In the genomic region with DNA sequence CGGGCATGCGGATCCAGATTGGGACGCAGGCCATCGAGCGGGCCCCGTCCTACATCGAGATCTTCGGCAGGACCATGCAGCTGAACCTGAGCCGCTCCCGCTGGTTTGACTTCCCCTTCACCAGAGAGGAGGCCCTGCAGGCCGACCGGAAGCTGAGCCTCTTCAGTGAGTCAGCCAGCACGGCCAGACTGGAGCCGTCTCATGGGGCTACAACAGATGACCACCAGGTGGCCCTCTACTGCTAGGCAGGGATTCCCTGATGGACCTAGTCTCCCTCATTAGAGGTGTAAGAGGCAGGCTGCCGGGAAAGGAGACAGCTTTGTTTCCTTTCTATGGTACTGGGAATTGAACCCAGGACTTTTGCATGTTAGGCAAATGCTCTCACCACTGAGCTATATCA, we compare ENCODE assay signal across 9 mouse cellular contexts.
A peak's percentile ranks its signal among the peaks of the same experiment; 100 is the strongest.
DNase-seq lines count a peak whose midpoint lies in the region; ATAC-seq and TF ChIP-seq lines count a peak whose summit lies in the region.
"Had no signal": no experiment of that assay in that cellular context is flagged by ENCODE, and none has a peak within 500 bp of the region (broad histone marks: within the 10 kb centered on the region; RNA-seq: fewer than 3 reads in every experiment).

No protein-coding gene starts in this region.

- H3K4me3 ChIP-seq in CH12.LX (replicated peaks in 1 of 3; ENCODE audit: low read depth in 2 of 3, low read length in 2 of 3, poor library complexity in 1 of 3) = no peak overlapping the region
- H3K4me3 ChIP-seq in heart, embryonic 14.5 days (ENCODE audit: control insufficient read depth in 1 of 2, insufficient read depth in 1 of 2, low read depth in 1 of 2, low read length in 2 of 2) = no peak overlapping the region
- H3K4me3 ChIP-seq: limb, embryonic 13.5 days had no signal

- peak; percentile 48; the same call in 1 of the 2 replicates for ATAC-seq in heart, embryonic 14.5 days (ENCODE audit: insufficient number of reproducible peaks, insufficient read depth, low FRiP score, low read depth)

- no peak overlapping the region for H3K27ac ChIP-seq in CH12.LX (ENCODE audit: insufficient read depth, low read depth)
- peak overlapping the region in 1 of 2 experiments; percentile 92; a peak in 1 of 4 replicates for H3K27ac ChIP-seq in heart, embryonic 14.5 days (replicated peaks in 1 of 2; ENCODE audit: control insufficient read depth in 1 of 2, insufficient read depth in 1 of 2, low read depth in 2 of 2, low read length in 2 of 2)
- H3K27ac ChIP-seq: limb, embryonic 13.5 days had no signal

- no peak overlapping the region for H3K9ac ChIP-seq in CH12.LX (ENCODE audit: insufficient read depth, low read depth)
- no peak overlapping the region for H3K9ac ChIP-seq in heart, embryonic 14.5 days (ENCODE audit: low read length)
- H3K9ac ChIP-seq: limb, embryonic 13.5 days had no signal

- H3K9me3 ChIP-seq in CH12.LX (replicated peaks; ENCODE audit: low read length) = no peaks in the 10 kb centered on the region
- no peaks in the 10 kb centered on the region for H3K9me3 ChIP-seq in heart, embryonic 14.5 days (ENCODE audit: control insufficient read depth, low read length)
- H3K9me3 ChIP-seq: limb, embryonic 13.5 days had no signal

- TF ChIP-seq POLR2A in CH12.LX (IDR thresholded peaks at IDR 0.05; ENCODE audit: low read depth, low read length) = no peak

- H3K36me3 ChIP-seq in CH12.LX (replicated peaks in 1 of 2; ENCODE audit: control insufficient read depth in 1 of 2, insufficient read depth in 1 of 2, low read length in 1 of 2) = peaks cover 95 to 100% of the 10 kb centered on the region in 2 experiments
- H3K36me3 ChIP-seq in heart, embryonic 14.5 days (ENCODE audit: control insufficient read depth, insufficient read depth, low read length) = peaks cover 95% of the 10 kb centered on the region

- in situ Hi-C loops in CH12.LX (cut with MboI; ENCODE audit: low pct_ligation_motif_present, low pct_unique_long_range_greater_than_20kb, low sequenced_read_pairs) = no loop called here

- H3K4me2 ChIP-seq in CH12.LX (ENCODE audit: insufficient read depth, low read depth, poor library complexity, severe bottlenecking) = no peak overlapping the region
- no peak overlapping the region for H3K4me2 ChIP-seq in heart, embryonic 14.5 days (ENCODE audit: low read length)
- H3K4me2 ChIP-seq: limb, embryonic 13.5 days had no signal

- no peak for TF ChIP-seq EP300 in CH12.LX (IDR thresholded peaks at IDR 0.05; ENCODE audit: low read length)

- H3K27me3 ChIP-seq in CH12.LX (replicated peaks) = no peaks in the 10 kb centered on the region
- no peaks in the 10 kb centered on the region for H3K27me3 ChIP-seq in heart, embryonic 14.5 days (ENCODE audit: control insufficient read depth, insufficient read depth, low read length)
- H3K27me3 ChIP-seq: limb, embryonic 13.5 days had no signal

- no peaks in the 10 kb centered on the region for H3K79me2 ChIP-seq in CH12.LX (replicated peaks; ENCODE audit: control insufficient read depth, extremely low read depth, insufficient read depth, poor library complexity, severe bottlenecking)

- dilution Hi-C loops in CH12.LX (cut with MboI; ENCODE audit: extremely low pct_ligation_motif_present, extremely low pct_unique_long_range_greater_than_20kb, low sequenced_read_pairs) = no loop called here

- WGBS in heart, embryonic 14.5 days = 33% methylated on average over 15 of the region's 15 CpGs

- peak; percentile 32 to 64; a peak in 3 of 4 replicates for TF ChIP-seq CTCF in CH12.LX (conservative IDR thresholded peaks at IDR 0.05 in 1 of 2, IDR thresholded peaks at IDR 0.05 in 1 of 2; ENCODE audit: low read depth in 2 of 2, low read length in 2 of 2)

- peak; percentile 57 for DNase-seq in CH12.LX (ENCODE audit: extremely low read depth)
- peak; percentile 73 for DNase-seq in adrenal gland, adult 8-10 months
- DNase-seq in embryo, embryonic 9.5 days (ENCODE audit: extremely low spot score) = peak; percentile 62
- peak; percentile 83 for DNase-seq in layer of hippocampus, adult 11-12 months (ENCODE audit: low spot score)
- peak; percentile 80 to 85 for DNase-seq in lung, adult 18-20 months
- DNase-seq in retina, postnatal 7 days (ENCODE audit: low read depth, low spot score) = peak; percentile 54
- peak; percentile 60 for DNase-seq in thymus, postnatal 4 days

- H3K4me1 ChIP-seq in CH12.LX (ENCODE audit: control insufficient read depth in 1 of 2, insufficient read depth in 2 of 2) = no peaks in the 10 kb centered on the region
- H3K4me1 ChIP-seq in heart, embryonic 14.5 days (ENCODE audit: control insufficient read depth in 2 of 2, insufficient read depth in 2 of 2, low read length in 2 of 2) = peaks cover 21 to 31% of the 10 kb centered on the region in 2 experiments
- H3K4me1 ChIP-seq: limb, embryonic 13.5 days had no signal

- TF ChIP-seq RAD21 in CH12.LX (IDR thresholded peaks at IDR 0.05; ENCODE audit: low read depth, low read length) = peak; percentile 7

TF ChIP-seq in CH12.LX, 34 proteins besides CTCF, POLR2A, EP300 and RAD21:
- TF ChIP-seq RCOR1 (conservative IDR thresholded peaks at IDR 0.05; ENCODE audit: low read depth, low read length) = no peak
- peak; percentile 40 for TF ChIP-seq SMC3 (IDR thresholded peaks at IDR 0.05; ENCODE audit: low read depth, low read length)
- peak; percentile 37; the same call in 1 of the 2 replicates for TF ChIP-seq ZNF384 (IDR thresholded peaks at IDR 0.05; ENCODE audit: low read depth, low read length)
